Mouse (Mus musculus): ENCODE measurements around the gene Atp6ap1. TPM values are rescaled to one million over a fixed set of nuclear protein-coding genes. Genes with fewer than 3 reads are reported as not detected.

The Atp6ap1 gene
- polyA plus RNA-seq, 1 experiment = 169 TPM

DNA sequence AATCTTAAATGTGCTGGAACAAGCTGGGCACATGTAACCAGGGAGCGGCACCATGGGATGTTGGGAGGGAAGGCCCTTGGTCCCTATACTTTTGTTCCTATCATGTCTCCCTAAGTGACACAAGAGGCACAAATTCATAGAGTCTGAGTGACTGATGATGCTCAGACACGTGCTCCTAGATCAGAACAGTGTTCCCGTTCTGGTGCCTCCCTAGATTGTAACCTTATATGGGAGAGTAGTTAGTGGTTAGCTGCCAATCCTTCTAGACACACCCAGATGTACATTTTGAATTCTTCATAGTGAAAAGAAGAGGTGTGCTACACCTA is 27.2 kb upstream of the Atp6ap1 start:
- Histone ChIP-seq H3K4me3 (ENCODE audit: low read depth, low read length) (peak overlapping the region; percentile 65), H3K36me3 (ENCODE audit: control insufficient read depth, insufficient read depth, low read length) (peaks cover 10% of the 10 kb centered on the region), H3K4me1 (ENCODE audit: control insufficient read depth, insufficient read depth, insufficient read length, low read length) (peaks cover 4% of the 10 kb centered on the region; the same call in 1 of the 2 replicates), H3K27me3 (ENCODE audit: control insufficient read depth, insufficient read depth, low read length) (no peaks in the 10 kb centered on the region), H3K27ac (ENCODE audit: insufficient read depth, low read depth, low read length) (peak overlapping the region; percentile 96)
- 35% methylated on average over 3 of the region's 3 CpGs for WGBS
- TF ChIP-seq CTCF (IDR thresholded peaks at IDR 0.05; ENCODE audit: extremely low read depth, insufficient read length, insufficient replicate concordance, low read depth, low read length) (no peak), POLR2A (IDR thresholded peaks at IDR 0.05; ENCODE audit: low read depth, low read length) (no peak)

GRCm38 (mm10) chrX:74270062-74270901 is 26.6 kb upstream of the Atp6ap1 start, which contains the start of gene Rpl10:
TSS of gene Rpl10 (plus strand) at chrX:74270812.
- TF ChIP-seq CTCF (IDR thresholded peaks at IDR 0.05; ENCODE audit: extremely low read depth, insufficient read length, insufficient replicate concordance, low read depth, low read length) = no peak
- peak; percentile 92 for TF ChIP-seq POLR2A (IDR thresholded peaks at IDR 0.05; ENCODE audit: low read depth, low read length)
- no peaks in the 10 kb centered on the region for H3K27me3 ChIP-seq (ENCODE audit: control insufficient read depth, insufficient read depth, low read length)
- peaks cover 4% of the 10 kb centered on the region; the same call in 1 of the 2 replicates for H3K4me1 ChIP-seq (ENCODE audit: control insufficient read depth, insufficient read depth, insufficient read length, low read length)
- peak within 1 kb of the TSS; percentile 87 for H3K4me3 ChIP-seq (ENCODE audit: low read depth, low read length)
- peak within 1 kb of the TSS; percentile 97 for H3K27ac ChIP-seq (ENCODE audit: insufficient read depth, low read depth, low read length)
- WGBS = 12% methylated on average over 42 of the region's 42 CpGs
- peaks cover 10% of the 10 kb centered on the region for H3K36me3 ChIP-seq (ENCODE audit: control insufficient read depth, insufficient read depth, low read length)

DNA sequence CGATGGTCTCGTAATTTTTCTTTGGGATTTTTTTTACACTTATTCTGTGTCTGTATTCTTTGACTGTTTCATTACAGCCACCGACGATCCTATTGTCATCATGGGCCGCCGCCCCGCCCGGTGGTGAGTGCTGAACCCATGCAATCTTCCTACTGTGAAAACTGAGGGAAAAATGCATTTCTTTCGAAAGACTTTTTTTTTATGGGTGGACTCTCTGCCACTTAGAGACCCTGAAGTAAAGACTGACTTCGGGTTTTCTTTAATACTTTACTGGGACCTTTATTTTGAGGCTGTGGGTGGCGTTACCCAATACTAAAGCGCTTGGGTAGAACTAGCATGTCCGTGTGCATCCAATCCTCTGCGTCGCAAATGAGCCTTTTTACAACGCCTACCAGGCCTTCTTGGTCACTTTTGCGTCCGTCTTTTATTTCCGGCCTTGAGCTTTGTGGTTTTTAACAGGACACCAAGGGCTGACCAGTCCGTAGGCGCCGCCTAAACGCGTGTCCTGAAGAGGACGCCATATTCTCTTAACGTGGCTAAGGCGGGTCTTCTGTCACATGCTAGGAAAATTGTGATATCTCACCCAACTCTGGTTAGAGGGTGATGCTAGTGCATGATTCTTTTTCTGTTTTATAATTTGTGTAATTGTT is 25.9 kb upstream of the Atp6ap1 start:
- H3K4me3 ChIP-seq (ENCODE audit: low read depth, low read length) = peak overlapping the region; percentile 87
- peak overlapping the region; percentile 79 for H3K27ac ChIP-seq (ENCODE audit: insufficient read depth, low read depth, low read length)
- no peak for TF ChIP-seq POLR2A (IDR thresholded peaks at IDR 0.05; ENCODE audit: low read depth, low read length)
- TF ChIP-seq CTCF (IDR thresholded peaks at IDR 0.05; ENCODE audit: extremely low read depth, insufficient read length, insufficient replicate concordance, low read depth, low read length) = no peak

DNA sequence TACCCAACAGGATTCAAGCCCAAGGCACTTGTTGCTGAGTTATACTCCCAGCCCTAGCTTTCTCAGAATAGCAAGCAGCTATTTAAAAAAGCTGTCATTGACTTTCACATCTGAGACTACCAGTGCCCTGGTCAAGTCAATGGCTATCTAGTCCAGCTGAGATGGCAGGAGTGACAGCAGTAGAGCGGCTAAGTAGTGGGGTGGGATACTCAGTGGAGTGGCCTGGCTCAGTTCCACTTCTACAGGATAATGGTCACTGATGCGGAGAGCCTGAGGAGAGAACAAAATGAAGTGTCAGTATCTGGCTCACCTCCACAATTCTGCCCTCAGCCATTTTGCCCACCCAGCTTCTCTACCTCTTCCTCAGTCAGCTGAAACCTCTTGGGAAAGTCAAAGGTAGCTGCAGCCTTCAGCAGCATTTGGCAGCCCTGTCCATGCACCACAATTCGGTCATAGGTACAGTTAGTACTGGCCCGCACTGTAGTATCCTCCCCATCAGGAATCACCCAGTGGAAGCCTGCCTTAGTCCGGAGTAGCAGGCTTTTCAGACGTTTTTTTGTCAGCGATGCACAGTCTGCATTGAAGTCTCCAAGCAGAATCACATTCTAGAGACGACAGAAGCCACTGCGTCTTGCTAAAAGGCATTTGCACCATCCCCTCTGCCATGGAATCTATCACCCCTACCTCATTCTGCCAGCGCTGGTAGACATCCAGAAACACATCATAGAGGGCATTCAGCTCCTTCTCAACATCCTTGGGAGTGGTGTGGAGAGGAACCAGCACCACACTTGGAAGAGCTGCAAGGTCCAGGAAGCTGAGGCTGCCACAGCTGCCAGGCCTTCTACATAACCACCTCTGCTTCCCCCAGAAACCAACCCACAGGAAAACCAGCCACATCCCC is 23.2 kb upstream of the Atp6ap1 start:
- Histone ChIP-seq H3K4me1 (ENCODE audit: control insufficient read depth, insufficient read depth, insufficient read length, low read length) (peaks cover 6% of the 10 kb centered on the region; the same call in 1 of the 2 replicates), H3K27ac (ENCODE audit: insufficient read depth, low read depth, low read length) (no peak overlapping the region), H3K4me3 (ENCODE audit: low read depth, low read length) (no peak overlapping the region), H3K27me3 (ENCODE audit: control insufficient read depth, insufficient read depth, low read length) (no peaks in the 10 kb centered on the region), H3K36me3 (ENCODE audit: control insufficient read depth, insufficient read depth, low read length) (peaks cover 10% of the 10 kb centered on the region)
- 39% methylated on average over 10 of the region's 10 CpGs for WGBS
- TF ChIP-seq CTCF (IDR thresholded peaks at IDR 0.05; ENCODE audit: extremely low read depth, insufficient read length, insufficient replicate concordance, low read depth, low read length) (no peak), POLR2A (IDR thresholded peaks at IDR 0.05; ENCODE audit: low read depth, low read length) (no peak)

More for the DNA sequence above, 25.9 kb upstream of the Atp6ap1 start:
- Histone ChIP-seq H3K4me1 (ENCODE audit: control insufficient read depth, insufficient read depth, insufficient read length, low read length) (peaks cover 4% of the 10 kb centered on the region; the same call in 1 of the 2 replicates), H3K36me3 (ENCODE audit: control insufficient read depth, insufficient read depth, low read length) (peaks cover 10% of the 10 kb centered on the region), H3K27me3 (ENCODE audit: control insufficient read depth, insufficient read depth, low read length) (no peaks in the 10 kb centered on the region)
- 15% methylated on average over 27 of the region's 27 CpGs for WGBS

DNA sequence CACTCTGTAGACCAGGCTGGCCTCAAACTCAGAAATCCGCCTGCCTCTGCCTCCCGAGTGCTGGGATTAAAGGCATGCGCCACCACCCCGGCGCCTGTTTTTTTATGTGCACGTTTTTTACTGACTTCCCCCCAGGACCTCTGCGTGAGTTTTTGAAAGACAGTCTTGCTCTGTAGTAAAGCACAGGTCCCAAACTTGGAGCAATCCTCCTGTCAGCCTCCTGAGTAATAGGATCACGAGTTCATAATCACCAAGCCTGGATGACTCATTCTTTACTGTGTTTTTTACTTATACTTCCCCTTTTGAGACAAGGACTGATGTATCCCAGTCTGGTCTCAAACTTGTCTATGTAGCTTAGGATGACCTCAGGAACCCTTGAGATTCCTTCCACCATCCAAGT is 19.0 kb upstream of the Atp6ap1 start:
- Histone ChIP-seq H3K4me3 (ENCODE audit: low read depth, low read length) (no peak overlapping the region), H3K27me3 (ENCODE audit: control insufficient read depth, insufficient read depth, low read length) (no peaks in the 10 kb centered on the region), H3K36me3 (ENCODE audit: control insufficient read depth, insufficient read depth, low read length) (no peaks in the 10 kb centered on the region; the same call in 1 of the 2 replicates), H3K27ac (ENCODE audit: insufficient read depth, low read depth, low read length) (no peak overlapping the region), H3K4me1 (ENCODE audit: control insufficient read depth, insufficient read depth, insufficient read length, low read length) (peaks cover 4% of the 10 kb centered on the region; the same call in 1 of the 2 replicates)
- TF ChIP-seq POLR2A (IDR thresholded peaks at IDR 0.05; ENCODE audit: low read depth, low read length) (no peak), CTCF (IDR thresholded peaks at IDR 0.05; ENCODE audit: extremely low read depth, insufficient read length, insufficient replicate concordance, low read depth, low read length) (no peak)
- 62% methylated on average over 8 of the region's 8 CpGs for WGBS

DNA sequence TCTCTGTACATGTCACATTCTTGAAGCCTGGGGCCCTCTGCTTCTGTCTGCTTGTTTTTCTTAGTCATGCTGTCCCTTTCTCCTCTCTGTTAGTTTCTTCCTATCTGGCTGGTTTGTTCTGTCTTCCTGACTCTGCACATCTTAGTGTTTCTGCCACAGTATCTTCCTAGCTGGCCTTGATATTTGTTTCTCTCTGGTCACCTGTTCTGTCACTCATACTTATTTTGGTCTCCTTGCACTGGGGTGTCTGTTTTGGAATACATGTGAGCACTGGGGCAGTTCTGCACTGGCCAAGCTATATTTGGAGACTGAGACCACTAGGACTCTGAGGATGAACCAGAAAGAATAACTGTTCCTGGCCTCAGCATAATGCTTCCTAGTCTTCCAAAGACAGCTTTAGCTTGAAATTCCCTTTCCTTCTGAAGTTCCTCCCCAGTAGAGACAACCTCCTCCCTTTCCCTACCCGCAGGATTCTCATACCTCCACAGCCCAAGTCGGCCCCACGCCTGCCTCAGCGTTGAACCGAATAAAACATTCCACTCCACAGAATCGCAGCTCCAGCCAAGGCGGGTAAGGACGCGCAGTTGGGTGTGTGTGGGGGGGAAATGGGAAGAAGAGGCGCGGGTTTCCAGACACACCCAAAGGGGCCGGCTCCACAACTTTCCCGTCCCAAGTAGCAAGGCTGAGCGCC is 15.7 kb upstream of the Atp6ap1 start:
- Histone ChIP-seq H3K4me3 (ENCODE audit: low read depth, low read length) (peak overlapping the region; percentile 72), H3K27me3 (ENCODE audit: control insufficient read depth, insufficient read depth, low read length) (no peaks in the 10 kb centered on the region), H3K36me3 (ENCODE audit: control insufficient read depth, insufficient read depth, low read length) (peaks cover 2% of the 10 kb centered on the region; the same call in 1 of the 2 replicates), H3K4me1 (ENCODE audit: control insufficient read depth, insufficient read depth, insufficient read length, low read length) (peaks cover 10% of the 10 kb centered on the region; the same call in 1 of the 2 replicates), H3K27ac (ENCODE audit: insufficient read depth, low read depth, low read length) (peak overlapping the region; percentile 80)
- TF ChIP-seq CTCF (IDR thresholded peaks at IDR 0.05; ENCODE audit: extremely low read depth, insufficient read length, insufficient replicate concordance, low read depth, low read length) = no peak
- no peak for TF ChIP-seq POLR2A (IDR thresholded peaks at IDR 0.05; ENCODE audit: low read depth, low read length)
- WGBS = 7% methylated on average over 14 of the region's 14 CpGs

All from small intestine, adult 2 months (tissue).